Mouse (Mus musculus): ENCODE data around the gene Zswim3.
A peak's percentile ranks its signal among the peaks of the same experiment; 100 is the strongest.

Zswim3 gene

DNA sequence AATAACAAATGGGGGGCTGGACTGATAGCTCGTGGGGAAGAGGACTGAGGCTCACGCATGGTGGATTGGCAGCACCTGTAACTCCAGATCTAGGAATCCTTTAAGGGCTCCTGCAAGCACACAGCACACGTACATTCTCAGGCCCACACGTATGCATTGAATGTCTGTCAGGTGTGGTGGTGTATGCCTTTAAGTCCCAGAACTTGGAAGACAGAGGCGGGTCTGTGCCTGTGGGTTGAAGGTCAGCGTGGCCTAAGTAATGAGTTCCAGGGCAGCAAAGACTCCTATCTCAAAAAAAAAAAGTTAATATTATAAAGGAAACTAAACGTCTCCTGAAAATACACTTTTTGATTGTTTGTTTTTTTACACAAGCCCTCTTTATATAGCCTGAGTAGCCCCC lies 1.7 kb downstream of the Zswim3 start:
- DNase-seq (ENCODE audit: low read depth) = no peak

DNA sequence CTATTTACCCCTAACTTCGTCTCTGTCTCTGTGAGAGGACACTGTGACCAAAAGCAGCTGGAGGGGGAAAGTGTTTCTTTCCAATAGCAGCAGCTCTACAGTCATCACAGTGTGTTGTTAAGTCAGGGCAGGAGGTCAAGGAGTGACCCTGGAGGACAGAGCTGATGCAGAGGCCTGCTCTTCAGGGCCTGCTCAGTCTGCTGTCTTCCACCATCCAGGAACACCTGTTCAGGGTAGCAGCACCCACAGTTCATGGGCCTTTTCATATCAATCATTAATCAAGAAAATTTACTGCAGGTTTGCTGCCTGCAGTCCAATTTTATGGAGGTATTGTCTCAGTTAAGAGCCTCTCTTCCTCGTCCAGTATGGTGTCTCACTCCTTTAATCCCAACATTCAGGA lies 8.7 kb downstream of the Zswim3 start:
- DNase-seq (ENCODE audit: low read depth) = no peak

DNA sequence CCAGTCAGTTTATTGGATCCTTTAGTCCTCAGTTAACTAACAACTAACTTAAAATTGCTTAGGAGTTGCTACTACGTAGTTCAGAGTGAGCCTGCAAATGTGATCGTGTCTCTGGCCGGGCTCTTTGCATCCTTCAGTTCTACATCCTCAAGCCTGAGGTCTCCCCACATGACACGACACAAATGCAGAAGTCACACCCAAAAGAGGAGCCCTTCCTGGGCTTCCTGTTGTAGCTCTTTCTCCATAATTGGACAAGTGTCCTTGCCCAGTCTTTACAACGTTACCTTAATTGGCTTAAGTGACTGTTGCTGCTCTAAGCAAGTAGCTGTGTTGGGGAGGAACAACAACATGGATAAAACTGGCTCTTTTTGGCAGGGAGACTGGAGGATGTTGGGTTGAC lies 10.4 kb downstream of the Zswim3 start:
- no peak for DNase-seq (ENCODE audit: low read depth)

DNA sequence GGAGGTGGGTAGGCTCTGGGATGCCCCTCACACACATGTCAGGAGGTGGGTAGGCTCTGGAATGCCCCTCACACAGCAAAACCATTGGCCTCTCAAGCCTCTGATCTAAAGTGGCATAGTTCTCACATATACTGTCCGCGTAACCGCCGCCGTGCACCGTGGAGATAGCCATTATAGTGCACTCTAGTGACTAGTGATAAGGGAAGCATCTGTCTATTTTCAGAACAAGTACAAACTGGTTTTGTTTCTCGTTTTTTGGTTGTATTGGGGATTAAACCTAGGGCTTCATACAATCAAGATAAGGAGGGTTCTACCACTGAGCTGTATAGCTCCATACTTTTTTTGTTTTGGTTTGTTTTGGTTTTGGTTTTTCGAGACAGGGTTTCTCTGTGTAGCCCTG lies 10.9 kb downstream of the Zswim3 start:
- DNase-seq (ENCODE audit: low read depth) = no peak

DNA sequence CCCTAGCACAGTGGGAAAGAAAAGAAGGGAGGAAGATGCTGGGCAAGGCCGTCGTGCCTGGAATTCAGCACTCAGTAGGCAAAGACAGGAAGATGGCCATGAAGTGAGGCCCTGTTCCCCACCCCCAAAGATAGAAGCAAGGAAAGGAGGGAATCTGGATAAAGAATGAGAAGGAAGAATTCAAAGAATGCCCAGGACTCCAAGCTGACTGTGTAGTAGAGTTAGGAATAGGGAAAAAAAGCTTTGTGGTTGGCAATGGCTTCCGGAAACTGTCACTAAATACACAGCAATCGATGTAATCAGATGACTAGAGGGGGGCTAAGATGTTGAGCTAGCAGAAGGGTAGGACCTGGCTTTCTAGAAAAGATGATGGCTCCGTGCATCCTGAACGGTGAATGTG lies 12.3 kb downstream of the Zswim3 start:
- no peak for DNase-seq (ENCODE audit: low read depth)

DNA sequence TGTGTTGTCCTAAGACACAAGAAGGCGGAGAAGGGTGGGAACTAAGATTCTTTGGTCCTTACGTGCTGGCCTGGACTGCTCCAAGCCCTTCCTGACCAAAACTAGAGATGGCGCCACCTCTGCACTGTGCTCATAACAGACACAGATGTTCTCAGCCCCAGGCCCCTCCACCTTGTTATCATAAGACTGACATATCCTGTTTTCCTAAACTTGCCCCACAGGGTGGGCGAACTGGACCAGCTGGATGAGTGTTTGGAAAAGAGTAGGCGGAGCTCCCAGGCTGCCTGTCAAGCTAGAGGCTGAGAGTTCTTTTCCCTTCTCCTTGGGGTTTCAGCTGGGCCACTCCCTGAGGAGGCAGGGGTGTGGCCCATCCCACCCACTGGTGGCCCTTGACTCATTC lies 12.8 kb downstream of the Zswim3 start:
- DNase-seq (ENCODE audit: low read depth) = no peak

DNA sequence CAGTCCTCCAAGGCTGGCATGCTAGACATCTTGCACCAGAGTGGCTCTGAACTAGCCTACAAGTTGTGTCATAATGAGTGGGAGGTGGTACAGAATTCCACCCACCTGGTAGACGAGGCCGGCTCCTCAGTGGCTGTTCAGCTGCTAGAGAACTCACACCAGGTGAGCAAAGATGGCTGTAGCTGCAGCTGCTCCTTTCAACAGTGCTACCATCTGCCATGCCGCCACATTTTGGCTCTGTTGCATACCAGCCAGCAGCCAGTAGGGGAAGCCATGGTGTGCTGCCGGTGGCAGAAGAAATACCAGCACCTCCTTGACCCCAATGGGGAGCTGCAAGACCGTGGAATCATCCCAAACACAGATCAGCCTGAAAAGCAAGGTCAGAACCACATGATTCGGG lies 16.2 kb downstream of the Zswim3 start:
- DNase-seq (ENCODE audit: low read depth) = no peak

DNA sequence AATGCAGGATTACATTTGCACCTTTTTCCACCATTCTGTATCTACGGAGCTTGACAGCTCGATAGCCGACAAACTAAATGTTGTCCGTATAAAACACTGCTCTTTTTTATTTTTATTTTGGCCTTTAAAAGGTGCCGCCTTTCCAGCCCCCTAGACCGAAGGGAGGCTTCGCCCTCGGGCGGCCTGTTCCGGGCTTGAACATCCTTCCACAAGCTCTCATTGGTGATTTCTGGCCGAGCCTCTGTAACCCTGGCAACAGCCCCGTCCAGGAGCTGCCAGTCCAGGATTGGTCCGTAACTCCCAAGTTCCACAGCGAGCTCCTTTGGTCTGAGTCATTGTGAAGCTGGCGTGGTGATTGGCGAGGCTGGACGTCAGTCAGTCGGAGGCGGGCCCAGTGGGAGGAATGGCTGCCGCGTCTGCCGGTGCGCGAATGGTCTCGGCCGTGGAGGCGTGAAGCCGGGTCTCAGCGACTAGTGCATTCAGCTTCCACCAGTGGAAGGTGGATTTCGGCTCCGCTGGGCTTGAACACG lies 17.8 kb downstream of the Zswim3 start, which contains the start of gene Zswim1:
Gene Zswim1 (plus strand): TSS at position 51 of the 530 bp plus-strand sequence.
- DNase-seq (ENCODE audit: low read depth) = peak; percentile 97

DNA sequence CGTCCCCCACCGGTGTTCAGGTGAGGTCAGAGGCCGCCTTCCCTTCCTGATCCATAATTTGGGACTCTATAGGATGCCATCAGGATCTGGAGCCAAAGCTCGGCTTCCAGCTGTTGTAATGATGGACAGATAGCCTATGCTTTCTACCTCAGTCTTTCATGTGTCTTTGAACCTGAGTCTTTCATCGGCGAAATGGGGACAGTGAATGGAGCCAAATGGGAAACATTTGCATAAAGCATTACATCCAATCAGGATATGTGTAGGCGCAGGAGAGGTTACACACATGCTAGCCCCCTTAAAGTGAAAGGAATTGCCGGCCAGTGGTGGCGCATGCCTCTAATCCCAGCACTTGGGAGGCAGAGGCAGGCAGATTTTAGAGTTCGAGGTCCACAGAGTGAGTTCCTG lies 18.3 kb downstream of the Zswim3 start:
- DNase-seq (ENCODE audit: low read depth) = no peak

DNA sequence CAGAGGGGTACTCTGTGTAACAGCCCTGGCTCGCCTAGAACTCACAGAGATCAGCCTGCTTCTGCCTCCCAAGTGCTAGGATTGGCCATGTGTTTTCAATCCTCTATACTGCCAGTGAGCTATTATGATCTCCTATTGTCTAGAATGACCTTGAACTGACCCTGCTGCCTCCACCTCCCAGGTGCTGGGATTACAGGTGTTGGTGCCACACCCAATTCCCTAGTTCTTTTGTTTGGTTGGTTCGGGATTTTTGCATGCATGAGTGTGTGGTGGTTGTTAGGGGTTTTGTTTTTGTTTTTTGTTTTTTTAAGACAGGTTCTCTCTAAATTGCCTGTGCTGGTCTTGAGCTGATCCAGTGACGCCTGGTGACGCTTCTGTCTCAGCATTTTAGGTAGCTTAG lies 19.1 kb downstream of the Zswim3 start:
- DNase-seq (ENCODE audit: low read depth) = no peak

DNA sequence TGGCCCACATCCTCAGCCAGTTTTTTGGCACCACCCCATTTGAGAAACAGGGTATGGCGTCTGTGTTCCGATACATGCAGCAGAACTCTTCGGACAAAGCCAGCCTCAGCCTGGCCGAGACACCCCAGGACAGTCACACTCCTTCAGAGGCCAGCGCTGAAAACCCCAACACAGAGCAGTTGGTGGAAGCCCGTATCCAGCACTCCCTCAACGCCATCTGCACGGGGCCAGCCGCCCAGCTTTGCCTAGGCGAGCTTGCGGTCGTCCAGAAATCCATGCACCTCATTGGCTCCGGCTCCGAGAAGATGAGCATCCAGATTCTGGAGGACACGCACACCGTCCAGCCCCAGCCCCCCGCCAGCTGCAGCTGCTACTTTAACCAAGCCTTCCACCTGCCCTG lies 20.6 kb downstream of the Zswim3 start:
- no peak for DNase-seq (ENCODE audit: low read depth)

DNA sequence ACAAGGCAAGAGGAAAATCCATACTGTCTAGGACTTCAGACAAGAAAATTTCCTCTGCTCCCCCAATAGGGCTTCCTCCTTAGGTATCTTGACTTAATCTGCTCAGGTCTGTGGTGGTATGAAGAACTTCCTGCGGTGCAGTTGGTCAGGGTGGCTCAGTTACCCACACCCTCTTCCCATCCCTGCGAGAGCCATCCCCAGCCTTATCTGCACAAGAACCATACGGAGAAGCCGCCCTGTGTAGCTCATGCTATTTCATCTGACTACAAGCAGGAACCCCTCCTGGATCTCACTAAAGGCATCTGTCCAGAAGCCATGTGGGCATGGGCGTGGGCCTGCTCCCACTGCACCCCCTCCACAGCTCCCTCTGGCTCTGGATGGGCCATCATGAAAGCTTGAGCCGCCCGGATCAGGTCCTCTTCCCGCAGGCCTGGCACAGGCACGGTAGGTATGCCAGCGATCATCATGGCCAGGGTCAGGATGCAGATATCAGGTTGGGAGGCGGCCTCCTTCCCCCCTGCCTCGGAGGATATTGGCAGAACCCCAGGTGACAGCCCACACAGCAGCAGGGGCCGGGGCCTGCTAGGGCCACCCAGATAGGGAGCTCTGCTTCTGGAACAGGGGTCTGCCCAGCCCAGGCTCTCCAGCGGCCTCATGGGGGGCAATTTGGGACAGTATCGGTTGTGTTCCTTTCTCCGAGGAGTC lies 22.4 kb downstream of the Zswim3 start:
- no peak for DNase-seq (ENCODE audit: low read depth)

DNA sequence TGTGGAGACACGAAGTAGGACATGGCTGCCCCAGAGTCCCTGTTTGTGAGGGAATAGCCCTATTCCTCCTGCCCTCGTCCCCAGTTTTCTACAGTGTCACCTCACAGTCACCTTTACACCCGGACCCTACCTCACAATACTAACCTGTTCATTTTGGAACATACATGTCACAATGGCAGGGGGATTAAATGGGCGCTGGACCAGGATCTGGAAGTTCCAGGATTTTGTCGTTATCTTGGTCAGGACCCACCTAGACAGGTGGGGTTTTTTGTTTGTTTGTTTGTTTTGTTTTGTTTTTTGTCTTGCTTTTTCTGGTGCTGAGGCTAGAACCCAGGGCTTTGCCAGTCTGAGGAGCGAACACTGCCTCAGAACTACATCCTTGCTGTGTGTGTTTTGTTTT lies 23.5 kb downstream of the Zswim3 start, which contains the start of gene Spata25:
Gene Spata25 (minus strand): TSS at position 101 of the 400 bp plus-strand sequence.
- no peak for DNase-seq (ENCODE audit: low read depth)

DNA sequence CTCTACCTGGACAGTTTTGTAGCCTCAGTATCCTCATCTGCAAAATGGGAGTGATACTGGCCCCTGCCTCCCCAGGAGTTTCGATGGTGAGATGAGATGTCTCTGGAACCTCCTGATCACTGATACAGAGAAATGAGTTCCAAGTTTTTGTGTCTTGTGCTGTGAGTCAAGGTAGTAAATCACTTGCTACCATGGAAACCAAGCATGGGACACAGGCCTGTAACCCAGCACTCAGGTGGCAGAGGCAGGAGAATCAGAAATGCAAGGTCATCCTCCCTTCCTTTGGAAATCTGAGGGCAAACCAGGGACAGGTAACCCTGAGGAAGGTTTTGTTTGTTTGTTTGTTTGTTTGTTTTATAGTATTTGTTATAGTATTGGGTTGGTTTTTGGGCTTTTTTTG lies 24.2 kb downstream of the Zswim3 start:
- DNase-seq (ENCODE audit: low read depth) = no peak

DNA sequence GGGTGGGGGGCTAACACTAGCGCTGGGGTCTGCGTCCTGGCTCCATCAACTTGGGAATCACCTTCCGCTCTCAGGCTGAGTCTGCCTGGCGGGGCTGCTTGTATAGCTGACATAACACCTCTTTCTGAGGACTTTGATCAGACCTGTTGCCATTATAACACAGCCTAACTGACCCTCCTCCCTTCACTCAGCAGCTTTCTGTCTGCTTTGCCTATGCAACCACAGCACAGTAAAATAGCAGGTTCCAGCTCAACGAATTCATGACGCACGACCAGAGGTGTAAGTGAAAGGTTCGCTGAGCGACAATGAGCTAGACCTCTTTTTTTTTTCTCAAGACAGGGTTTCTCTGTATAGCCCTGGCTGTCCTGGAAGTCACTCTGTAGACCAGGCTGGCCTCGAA lies 26.1 kb downstream of the Zswim3 start:
- DNase-seq (ENCODE audit: low read depth) = no peak

DNA sequence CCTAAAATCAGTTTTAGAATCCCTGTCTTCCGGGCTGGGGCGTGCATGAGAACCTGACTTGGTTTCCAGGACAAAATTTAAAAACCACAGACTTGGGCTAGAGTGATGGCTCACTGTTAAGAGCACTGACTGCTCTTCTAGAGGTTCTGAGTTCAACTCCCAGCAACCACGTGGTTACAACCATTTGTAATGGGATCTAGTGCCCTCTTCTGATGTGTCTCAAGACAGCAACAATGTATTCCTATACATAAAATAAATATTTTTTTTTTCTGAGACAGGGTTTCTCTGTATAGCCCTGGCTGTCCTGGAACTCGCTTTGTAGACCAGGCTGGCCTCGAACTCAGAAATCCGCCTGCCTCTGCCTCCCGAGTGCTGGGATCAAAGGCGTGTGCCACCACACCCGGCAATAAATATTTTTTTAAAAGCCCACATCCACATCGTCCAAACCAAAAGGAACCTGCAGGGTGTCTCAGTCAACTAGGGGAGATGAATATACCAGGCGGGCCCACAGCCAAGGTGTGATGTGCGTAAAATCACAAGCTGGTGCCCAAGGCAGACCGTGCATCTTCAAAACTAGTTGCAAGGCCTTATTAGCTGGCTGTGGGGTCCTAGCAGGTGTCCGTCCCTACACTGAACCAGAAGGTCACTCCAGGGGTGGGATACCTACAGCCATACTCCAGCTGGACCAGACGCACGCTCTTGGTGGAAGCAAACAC lies 27.3 kb downstream of the Zswim3 start:
- DNase-seq (ENCODE audit: low read depth) = no peak

DNA sequence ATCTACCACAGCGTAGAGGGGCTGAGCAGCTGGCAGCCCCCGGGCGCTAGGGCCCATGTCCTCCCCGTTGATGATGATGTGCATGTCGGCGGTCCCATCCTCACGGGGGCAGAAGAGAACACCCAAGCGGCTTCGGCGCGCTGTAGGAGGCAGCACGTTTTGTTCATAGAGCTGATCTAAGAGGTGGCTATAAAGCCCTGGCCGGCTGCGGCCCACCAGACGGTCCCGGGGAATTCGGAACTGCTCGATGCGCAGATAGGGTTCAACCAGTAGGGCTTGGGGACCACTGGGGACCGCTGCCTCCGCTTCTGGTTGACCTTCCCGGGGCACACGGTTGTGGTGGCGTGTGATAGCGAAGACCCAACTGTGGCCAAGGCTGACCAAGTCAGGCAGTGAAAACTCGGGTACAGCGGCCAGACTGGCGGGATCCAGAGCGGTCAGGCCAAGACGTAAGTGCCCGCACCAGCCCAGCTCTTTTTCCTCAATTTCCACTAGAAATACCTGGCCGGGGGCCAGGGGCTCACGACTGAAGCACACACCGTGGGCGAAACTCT lies 27.9 kb downstream of the Zswim3 start, which contains the start of gene Ctsa:
Gene Ctsa (plus strand): TSS at position 126 of the 554 bp plus-strand sequence.
- DNase-seq (ENCODE audit: low read depth) = peak; percentile 30

DNA sequence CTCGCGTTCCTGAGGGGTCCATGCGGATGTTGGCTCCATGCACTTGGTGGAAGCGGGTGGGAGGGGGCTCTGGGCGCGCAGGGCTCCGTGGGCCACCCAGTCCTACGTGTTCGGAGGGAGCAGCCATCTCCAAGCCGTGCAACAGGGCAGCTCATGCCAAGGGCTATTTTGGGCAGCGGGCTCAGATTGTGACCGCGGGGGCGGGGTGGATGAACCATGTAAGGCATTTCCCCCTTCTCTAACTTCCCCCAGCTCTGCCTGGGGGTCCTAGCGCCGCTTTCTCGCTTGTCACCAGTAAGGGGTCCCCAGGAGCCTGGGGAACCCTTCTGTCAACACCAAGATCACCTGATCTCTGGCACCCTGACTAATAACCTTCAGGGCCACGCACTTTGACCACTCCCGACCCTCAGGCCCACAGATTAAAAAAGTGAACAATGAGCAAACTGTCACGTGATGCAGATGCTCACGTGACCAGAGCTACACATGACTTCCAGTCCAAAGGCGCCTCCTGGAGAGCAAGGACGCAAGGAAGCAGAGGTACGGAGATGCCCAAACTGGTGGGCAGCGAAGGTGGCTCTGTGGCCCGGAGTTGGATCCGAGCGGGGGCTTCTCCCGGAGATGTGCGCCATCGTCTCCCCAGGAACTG lies 28.5 kb downstream of the Zswim3 start, which contains the start of gene Neurl2:
Gene Neurl2 (minus strand): TSS at position 143 of the 646 bp plus-strand sequence.
- DNase-seq (ENCODE audit: low read depth) = peak; percentile 87

DNA sequence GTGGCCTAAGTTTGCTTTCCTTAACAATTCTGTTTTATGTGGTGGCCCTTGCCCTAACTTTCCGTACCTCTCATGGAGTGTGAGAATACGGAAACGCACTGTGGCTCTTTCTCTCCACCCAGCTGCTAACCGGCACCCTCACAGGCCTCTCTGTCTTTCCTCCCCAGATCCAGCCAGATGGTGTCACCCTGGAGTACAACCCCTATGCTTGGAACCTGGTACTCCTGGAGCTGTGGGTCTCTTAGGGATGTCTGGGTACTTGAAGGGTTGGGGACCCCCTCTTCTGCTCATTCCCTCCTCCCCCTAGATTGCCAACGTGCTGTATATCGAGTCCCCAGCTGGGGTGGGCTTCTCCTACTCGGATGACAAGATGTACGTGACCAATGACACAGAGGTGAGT lies 29.6 kb downstream of the Zswim3 start:
- DNase-seq (ENCODE audit: low read depth) = no peak

DNA sequence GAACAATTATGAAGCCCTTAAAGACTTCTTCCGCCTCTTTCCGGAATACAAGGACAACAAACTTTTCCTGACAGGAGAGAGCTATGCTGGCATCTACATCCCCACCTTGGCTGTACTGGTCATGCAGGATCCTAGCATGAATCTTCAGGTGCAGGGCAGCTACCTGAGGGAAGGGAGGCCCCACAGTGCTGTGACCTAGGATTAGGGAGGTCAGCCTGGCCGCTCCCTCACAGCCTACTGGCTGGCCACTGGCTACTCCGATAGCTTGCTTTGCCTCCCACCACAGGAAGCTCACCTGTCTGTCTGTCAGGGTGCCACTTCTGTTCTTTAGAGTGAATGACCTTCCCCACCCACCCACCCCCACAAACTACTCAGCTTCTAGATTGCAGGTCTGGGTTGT lies 30.3 kb downstream of the Zswim3 start:
- no peak for DNase-seq (ENCODE audit: low read depth)

DNA sequence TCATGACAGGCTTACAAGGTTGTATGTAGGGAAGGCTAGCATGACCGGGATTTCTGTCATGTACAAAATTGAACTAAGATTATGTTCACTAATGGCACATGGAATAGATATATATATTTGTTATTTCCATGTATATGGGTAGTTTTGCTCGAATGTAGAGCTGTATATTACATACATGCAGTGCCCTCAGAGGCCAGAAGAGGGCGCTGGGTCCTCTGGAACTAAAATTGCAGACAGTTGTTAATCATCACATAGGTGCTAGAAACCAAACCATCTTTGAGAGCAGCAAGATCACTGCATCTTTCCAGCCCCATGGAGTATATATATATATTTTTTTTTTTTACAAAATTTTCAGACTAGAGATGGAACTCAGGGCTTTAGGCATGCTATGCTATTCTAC lies 40.9 kb downstream of the Zswim3 start:
- no peak for DNase-seq (ENCODE audit: low read depth)

DNA sequence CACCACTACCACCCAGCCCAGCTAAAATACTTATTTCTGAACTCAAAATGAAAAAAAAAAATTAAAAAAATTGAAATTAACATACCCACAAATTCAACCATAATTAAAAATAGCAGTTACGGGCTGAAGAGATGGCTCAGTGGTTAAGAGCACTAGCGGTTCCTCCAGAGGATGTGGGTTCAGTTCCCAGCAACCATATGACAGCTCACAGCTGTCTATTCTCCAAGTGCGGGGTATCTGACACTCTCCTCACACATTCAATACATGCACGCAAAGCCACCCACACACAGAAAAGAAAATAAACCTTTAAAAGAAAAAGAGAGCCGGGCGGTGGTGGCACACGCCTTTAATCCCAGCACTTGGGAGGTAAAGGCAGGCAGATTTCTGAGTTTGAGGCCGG lies 45.2 kb downstream of the Zswim3 start:
- DNase-seq (ENCODE audit: low read depth) = no peak
